Comparison of ENCODE assay signal across 8 mouse cellular contexts in genomic region chr1:34700237-34701030, GRCm38 (mm10).
DNase-seq lines count a peak whose midpoint lies in the region; ATAC-seq lines count a peak whose summit lies in the region.

No protein-coding gene starts in this region.

- no peak overlapping the region for H3K9ac ChIP-seq in forebrain, embryonic 14.5 days (ENCODE audit: low read length)
- H3K9ac ChIP-seq in kidney, embryonic 16.5 days (replicated peaks; ENCODE audit: low read length) = no peak overlapping the region

- H3K4me1 ChIP-seq in forebrain, embryonic 14.5 days (ENCODE audit: control insufficient read depth, insufficient read depth, low read length) = no peaks in the 10 kb centered on the region; the same call in 1 of the 2 replicates
- no peaks in the 10 kb centered on the region for H3K4me1 ChIP-seq in kidney, embryonic 16.5 days (ENCODE audit: insufficient read depth, low read length)

- no peaks in the 10 kb centered on the region for H3K9me3 ChIP-seq in forebrain, embryonic 14.5 days (replicated peaks; ENCODE audit: control insufficient read depth, low read length)
- H3K9me3 ChIP-seq in kidney, embryonic 16.5 days (ENCODE audit: low read length) = no peaks in the 10 kb centered on the region

- peak; percentile 61 for DNase-seq in urinary bladder, postnatal 14 days (ENCODE audit: low spot score)
- no peak for DNase-seq in urinary bladder, postnatal 4 days (ENCODE audit: low spot score in 2 of 2)
- DNase-seq in brain, embryonic 18.5 days (ENCODE audit: low read depth, low spot score) = peak; percentile 30
- DNase-seq in forebrain, embryonic 14.5 days (ENCODE audit: low spot score) = peak; percentile 85
- peak; percentile 51 for DNase-seq in lung, postnatal 10 days
- DNase-seq in right cerebral cortex, postnatal 10 days (ENCODE audit: low spot score in 2 of 2) = peak; percentile 50 to 78
- DNase-seq in gastrocnemius, postnatal 25 days = no peak

- no peaks in the 10 kb centered on the region for H3K27me3 ChIP-seq in forebrain, embryonic 14.5 days (replicated peaks; ENCODE audit: control insufficient read depth, insufficient read depth, low read length)
- no peaks in the 10 kb centered on the region; the same call in 1 of the 2 replicates for H3K27me3 ChIP-seq in kidney, embryonic 16.5 days (ENCODE audit: insufficient read depth, low read length)

- ATAC-seq in forebrain, embryonic 14.5 days = peak; percentile 51; the same call in 1 of the 2 replicates
- 0 out of 2 replicates have a peak, but pooled peaks have one; percentile 35 for ATAC-seq in kidney, embryonic 16.5 days (ENCODE audit: low FRiP score, low TSS enrichment)

- no peak overlapping the region for H3K4me3 ChIP-seq in forebrain, embryonic 14.5 days (ENCODE audit: low read depth, low read length)
- H3K4me3 ChIP-seq in kidney, embryonic 16.5 days (ENCODE audit: low read length) = no peak overlapping the region

- H3K4me2 ChIP-seq in forebrain, embryonic 14.5 days (ENCODE audit: low read length) = no peak overlapping the region
- no peak overlapping the region for H3K4me2 ChIP-seq in kidney, embryonic 16.5 days (replicated peaks; ENCODE audit: low read depth, low read length)

- no peaks in the 10 kb centered on the region for H3K36me3 ChIP-seq in forebrain, embryonic 14.5 days (ENCODE audit: control insufficient read depth, insufficient read depth, low read length)
- no peaks in the 10 kb centered on the region for H3K36me3 ChIP-seq in kidney, embryonic 16.5 days (ENCODE audit: insufficient read depth, low read length)

- no peak overlapping the region for H3K27ac ChIP-seq in forebrain, embryonic 14.5 days (ENCODE audit: low read depth, low read length)
- H3K27ac ChIP-seq in kidney, embryonic 16.5 days (ENCODE audit: low read length) = no peak overlapping the region

- WGBS in forebrain, embryonic 14.5 days = 52% methylated on average over 17 of the region's 17 CpGs
- 50% methylated on average over 17 of the region's 17 CpGs for WGBS in kidney, embryonic 16.5 days

Comparison
In these comparisons a context has a peak if more than half of its experiments do, and no peak if none do; other contexts are left out.
1. DNase-seq: peak in urinary bladder, postnatal 14 days (single experiment), brain, embryonic 18.5 days (single experiment), forebrain, embryonic 14.5 days (single experiment), lung, postnatal 10 days (single experiment) and right cerebral cortex, postnatal 10 days (2 of 2); none in urinary bladder, postnatal 4 days (0 of 2) and gastrocnemius, postnatal 25 days (single experiment).